Mouse (Mus musculus): ENCODE measurements around the gene Gsg1l. TPM values are rescaled to one million over a fixed set of nuclear protein-coding genes. Genes with fewer than 3 reads are reported as not detected.
A peak's percentile ranks its signal among the peaks of the same experiment; 100 is the strongest.

Gene Gsg1l
- polyA plus RNA-seq, 1 experiment from 2014 or later, result 10.5 TPM

DNA sequence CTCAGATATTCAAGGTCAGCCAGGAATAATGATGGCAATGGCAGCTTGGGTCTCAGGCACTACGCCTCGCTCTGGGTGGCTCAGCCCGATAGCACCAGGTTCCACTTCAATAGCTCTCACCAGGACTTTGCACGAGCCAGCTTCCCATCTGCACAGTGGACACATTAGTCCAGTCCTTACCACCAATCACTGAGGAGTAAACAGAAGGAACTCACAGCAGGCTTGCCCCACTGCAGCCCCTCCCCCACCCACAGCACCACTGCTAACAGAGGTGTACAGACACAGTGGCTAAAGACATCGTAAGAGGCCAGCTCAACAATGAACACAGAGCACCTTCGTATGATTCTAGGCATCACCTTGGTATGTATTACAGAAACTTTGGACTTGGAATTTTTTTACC lies 128.4 kb downstream of the Gsg1l start:
- 75% methylated on average over 6 of the region's 6 CpGs for WGBS
- Histone ChIP-seq H3K27me3 (ENCODE audit: control insufficient read depth, insufficient read depth, low read length) (no peaks in the 10 kb centered on the region), H3K9ac (ENCODE audit: low read length) (no peak overlapping the region), H3K36me3 (ENCODE audit: control insufficient read depth, insufficient read depth, low read length) (no peaks in the 10 kb centered on the region), H3K4me3 (ENCODE audit: control insufficient read depth in 1 of 2, insufficient read depth in 1 of 2, low read depth in 1 of 2, low read length in 2 of 2) (no peak overlapping the region), H3K27ac (replicated peaks in 1 of 2; ENCODE audit: control insufficient read depth in 1 of 2, insufficient read depth in 1 of 2, low read depth in 2 of 2, low read length in 2 of 2) (no peak overlapping the region), H3K4me1 (ENCODE audit: control insufficient read depth in 2 of 2, insufficient read depth in 2 of 2, low read length in 2 of 2) (peaks cover under 1 to 7% of the 10 kb centered on the region in 2 experiments; a peak in 1 of 4 replicates), H3K4me2 (ENCODE audit: low read length) (no peak overlapping the region), H3K9me3 (ENCODE audit: control insufficient read depth, low read length) (peaks cover 5% of the 10 kb centered on the region)
- no peak for ATAC-seq (ENCODE audit: insufficient number of reproducible peaks, insufficient read depth, low FRiP score, low read depth)

DNA sequence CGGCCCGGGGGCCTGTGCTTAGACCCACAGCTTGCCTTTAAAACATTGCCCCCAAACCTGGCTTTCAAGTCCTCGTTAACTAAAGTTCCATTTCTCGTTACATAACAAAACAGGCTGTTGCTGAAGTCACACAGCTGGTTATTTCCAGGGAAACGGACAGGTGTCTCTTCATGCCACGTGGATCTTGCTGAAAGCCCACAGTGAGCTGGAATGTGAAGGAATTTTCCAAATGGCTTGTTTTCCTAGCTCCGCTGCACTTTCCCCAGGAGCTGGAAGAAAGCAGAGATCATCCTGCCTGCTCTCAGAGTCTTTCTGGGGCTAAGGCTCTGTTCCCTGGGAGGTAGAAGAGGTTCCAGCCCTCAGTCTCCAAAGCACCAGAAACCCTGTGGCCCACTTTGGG lies 130.3 kb downstream of the Gsg1l start:
- WGBS, result 82% methylated on average over 7 of the region's 7 CpGs
- Histone ChIP-seq H3K4me2 (ENCODE audit: low read length) (no peak overlapping the region), H3K4me3 (ENCODE audit: control insufficient read depth in 1 of 2, insufficient read depth in 1 of 2, low read depth in 1 of 2, low read length in 2 of 2) (no peak overlapping the region), H3K27ac (replicated peaks in 1 of 2; ENCODE audit: control insufficient read depth in 1 of 2, insufficient read depth in 1 of 2, low read depth in 2 of 2, low read length in 2 of 2) (no peak overlapping the region), H3K36me3 (ENCODE audit: control insufficient read depth, insufficient read depth, low read length) (no peaks in the 10 kb centered on the region), H3K4me1 (ENCODE audit: control insufficient read depth in 2 of 2, insufficient read depth in 2 of 2, low read length in 2 of 2) (0 out of 4 replicates have a peak, but pooled peaks cover 0 to 7% of the 10 kb centered on the region in 2 experiments), H3K27me3 (ENCODE audit: control insufficient read depth, insufficient read depth, low read length) (no peaks in the 10 kb centered on the region), H3K9ac (ENCODE audit: low read length) (no peak overlapping the region), H3K9me3 (ENCODE audit: control insufficient read depth, low read length) (peaks cover 5% of the 10 kb centered on the region)
- no peak for ATAC-seq (ENCODE audit: insufficient number of reproducible peaks, insufficient read depth, low FRiP score, low read depth)

DNA sequence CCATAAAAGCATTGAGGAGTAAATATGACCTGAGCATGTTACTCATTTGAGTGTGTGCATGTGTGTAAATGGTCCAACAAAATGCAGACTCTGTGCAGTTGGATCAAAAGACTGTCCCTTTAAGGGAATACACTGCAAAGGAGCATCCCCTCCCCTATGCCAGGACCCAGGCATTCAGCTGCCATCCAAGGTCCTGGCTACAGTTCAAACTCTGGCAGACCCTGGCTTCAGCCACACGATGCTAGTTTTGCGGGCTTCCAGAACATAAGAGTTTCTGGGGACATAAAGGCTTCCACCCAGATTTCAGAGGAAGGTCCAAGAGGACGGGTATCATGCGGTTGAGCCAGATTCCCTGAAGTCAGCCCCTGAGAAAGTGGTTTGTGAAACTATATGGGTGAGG lies 133.2 kb downstream of the Gsg1l start:
- no peaks in the 10 kb centered on the region for H3K36me3 ChIP-seq (ENCODE audit: control insufficient read depth, insufficient read depth, low read length)
- H3K9ac ChIP-seq (ENCODE audit: low read length), result no peak overlapping the region
- H3K27me3 ChIP-seq (ENCODE audit: control insufficient read depth, insufficient read depth, low read length), result no peaks in the 10 kb centered on the region
- H3K4me3 ChIP-seq (ENCODE audit: control insufficient read depth in 1 of 2, insufficient read depth in 1 of 2, low read depth in 1 of 2, low read length in 2 of 2), result no peak overlapping the region
- H3K4me1 ChIP-seq (ENCODE audit: control insufficient read depth in 2 of 2, insufficient read depth in 2 of 2, low read length in 2 of 2), result peaks cover 5 to 15% of the 10 kb centered on the region in 2 experiments; a peak in 3 of 4 replicates
- no peak overlapping the region for H3K27ac ChIP-seq (replicated peaks in 1 of 2; ENCODE audit: control insufficient read depth in 1 of 2, insufficient read depth in 1 of 2, low read depth in 2 of 2, low read length in 2 of 2)
- 62% methylated on average over 4 of the region's 4 CpGs for WGBS
- peaks cover 5% of the 10 kb centered on the region for H3K9me3 ChIP-seq (ENCODE audit: control insufficient read depth, low read length)
- H3K4me2 ChIP-seq (ENCODE audit: low read length), result no peak overlapping the region
- ATAC-seq (ENCODE audit: insufficient number of reproducible peaks, insufficient read depth, low FRiP score, low read depth), result no peak

DNA sequence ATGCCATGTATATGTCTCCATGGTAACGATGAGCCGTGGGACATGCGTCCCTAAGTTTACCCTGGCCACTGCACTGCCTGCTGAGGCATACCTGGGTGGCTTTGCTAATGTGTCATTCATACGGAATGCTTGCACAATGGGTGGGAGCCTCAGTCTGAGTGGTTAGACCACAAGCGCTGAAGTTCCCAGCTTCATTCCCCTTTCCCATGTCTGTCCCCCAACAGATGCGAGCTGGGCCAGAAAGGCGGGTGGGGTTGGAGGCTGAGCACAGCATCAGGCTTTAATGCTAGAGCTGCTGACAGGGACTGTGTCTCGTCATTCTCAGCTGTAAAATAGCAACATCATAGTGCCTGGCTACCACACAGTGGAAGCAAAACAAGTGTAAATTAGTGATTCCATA lies 136.3 kb downstream of the Gsg1l start:
- H3K27me3 ChIP-seq (ENCODE audit: control insufficient read depth, insufficient read depth, low read length), result no peaks in the 10 kb centered on the region
- peak overlapping the region; percentile 55 to 66 for H3K27ac ChIP-seq (replicated peaks in 1 of 2; ENCODE audit: control insufficient read depth in 1 of 2, insufficient read depth in 1 of 2, low read depth in 2 of 2, low read length in 2 of 2)
- no peak overlapping the region for H3K9ac ChIP-seq (ENCODE audit: low read length)
- H3K36me3 ChIP-seq (ENCODE audit: control insufficient read depth, insufficient read depth, low read length), result no peaks in the 10 kb centered on the region
- 37% methylated on average over 8 of the region's 8 CpGs for WGBS
- peak; percentile 61 for ATAC-seq (ENCODE audit: insufficient number of reproducible peaks, insufficient read depth, low FRiP score, low read depth)
- peaks cover 1% of the 10 kb centered on the region for H3K9me3 ChIP-seq (ENCODE audit: control insufficient read depth, low read length)
- no peak overlapping the region for H3K4me2 ChIP-seq (ENCODE audit: low read length)
- no peak overlapping the region for H3K4me3 ChIP-seq (ENCODE audit: control insufficient read depth in 1 of 2, insufficient read depth in 1 of 2, low read depth in 1 of 2, low read length in 2 of 2)
- H3K4me1 ChIP-seq (ENCODE audit: control insufficient read depth in 2 of 2, insufficient read depth in 2 of 2, low read length in 2 of 2), result peaks cover 9 to 24% of the 10 kb centered on the region in 2 experiments; a peak in 3 of 4 replicates

DNA sequence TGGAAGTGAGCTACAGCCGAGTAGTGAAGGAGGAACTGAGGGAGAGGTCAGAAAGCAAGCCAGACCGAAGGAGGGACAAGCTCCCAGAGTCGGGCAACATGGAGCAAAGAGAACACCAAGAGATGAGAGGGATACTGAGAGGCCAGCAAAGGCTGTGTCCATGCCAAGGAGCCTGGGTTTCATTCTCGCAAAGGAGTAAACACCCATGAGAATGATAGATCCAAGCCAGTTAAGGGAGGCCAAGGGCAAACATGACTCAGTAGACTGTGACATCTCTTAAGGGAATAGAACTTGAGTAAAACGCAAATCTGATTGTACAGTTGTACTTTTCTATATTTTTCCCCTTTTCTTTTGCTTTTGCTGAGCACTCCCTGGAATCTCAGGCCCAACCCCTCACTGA lies 137.6 kb downstream of the Gsg1l start:
- no peak for ATAC-seq (ENCODE audit: insufficient number of reproducible peaks, insufficient read depth, low FRiP score, low read depth)
- Histone ChIP-seq H3K27ac (replicated peaks in 1 of 2; ENCODE audit: control insufficient read depth in 1 of 2, insufficient read depth in 1 of 2, low read depth in 2 of 2, low read length in 2 of 2) (no peak overlapping the region), H3K4me3 (ENCODE audit: control insufficient read depth in 1 of 2, insufficient read depth in 1 of 2, low read depth in 1 of 2, low read length in 2 of 2) (no peak overlapping the region), H3K9me3 (ENCODE audit: control insufficient read depth, low read length) (no peaks in the 10 kb centered on the region), H3K9ac (ENCODE audit: low read length) (no peak overlapping the region), H3K27me3 (ENCODE audit: control insufficient read depth, insufficient read depth, low read length) (no peaks in the 10 kb centered on the region), H3K4me2 (ENCODE audit: low read length) (no peak overlapping the region), H3K36me3 (ENCODE audit: control insufficient read depth, insufficient read depth, low read length) (no peaks in the 10 kb centered on the region), H3K4me1 (ENCODE audit: control insufficient read depth in 2 of 2, insufficient read depth in 2 of 2, low read length in 2 of 2) (peaks cover 9 to 26% of the 10 kb centered on the region in 2 experiments; a peak in 3 of 4 replicates)
- 92% methylated on average over 5 of the region's 5 CpGs for WGBS

DNA sequence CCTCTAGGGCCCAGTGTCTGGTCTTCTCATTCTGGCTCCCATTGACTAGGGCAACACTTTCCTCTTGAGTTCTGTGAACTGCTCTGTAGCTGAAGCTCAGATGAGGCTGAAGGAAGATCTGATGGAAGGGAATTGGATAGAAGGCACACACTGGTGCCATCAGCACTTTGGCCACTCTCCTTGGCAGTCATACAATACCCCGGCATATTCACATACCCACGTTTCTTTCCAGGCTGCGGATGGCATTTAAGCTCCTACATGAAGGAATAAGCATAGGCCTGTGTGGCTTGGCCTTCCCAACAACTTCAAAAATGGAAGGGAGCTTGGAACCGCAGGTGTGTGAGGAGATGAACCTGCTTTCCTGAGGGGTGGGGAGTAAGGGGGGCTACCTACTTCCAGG lies 138.7 kb downstream of the Gsg1l start:
- H3K9me3 ChIP-seq (ENCODE audit: control insufficient read depth, low read length), result no peaks in the 10 kb centered on the region
- H3K4me3 ChIP-seq (ENCODE audit: control insufficient read depth in 1 of 2, insufficient read depth in 1 of 2, low read depth in 1 of 2, low read length in 2 of 2), result no peak overlapping the region
- no peak for ATAC-seq (ENCODE audit: insufficient number of reproducible peaks, insufficient read depth, low FRiP score, low read depth)
- H3K27ac ChIP-seq (replicated peaks in 1 of 2; ENCODE audit: control insufficient read depth in 1 of 2, insufficient read depth in 1 of 2, low read depth in 2 of 2, low read length in 2 of 2), result no peak overlapping the region
- H3K36me3 ChIP-seq (ENCODE audit: control insufficient read depth, insufficient read depth, low read length), result no peaks in the 10 kb centered on the region
- H3K9ac ChIP-seq (ENCODE audit: low read length), result no peak overlapping the region
- H3K4me1 ChIP-seq (ENCODE audit: control insufficient read depth in 2 of 2, insufficient read depth in 2 of 2, low read length in 2 of 2), result peaks cover 9 to 26% of the 10 kb centered on the region in 2 experiments; a peak in 3 of 4 replicates
- no peak overlapping the region for H3K4me2 ChIP-seq (ENCODE audit: low read length)
- no peaks in the 10 kb centered on the region for H3K27me3 ChIP-seq (ENCODE audit: control insufficient read depth, insufficient read depth, low read length)
- WGBS, result 92% methylated on average over 4 of the region's 4 CpGs

DNA sequence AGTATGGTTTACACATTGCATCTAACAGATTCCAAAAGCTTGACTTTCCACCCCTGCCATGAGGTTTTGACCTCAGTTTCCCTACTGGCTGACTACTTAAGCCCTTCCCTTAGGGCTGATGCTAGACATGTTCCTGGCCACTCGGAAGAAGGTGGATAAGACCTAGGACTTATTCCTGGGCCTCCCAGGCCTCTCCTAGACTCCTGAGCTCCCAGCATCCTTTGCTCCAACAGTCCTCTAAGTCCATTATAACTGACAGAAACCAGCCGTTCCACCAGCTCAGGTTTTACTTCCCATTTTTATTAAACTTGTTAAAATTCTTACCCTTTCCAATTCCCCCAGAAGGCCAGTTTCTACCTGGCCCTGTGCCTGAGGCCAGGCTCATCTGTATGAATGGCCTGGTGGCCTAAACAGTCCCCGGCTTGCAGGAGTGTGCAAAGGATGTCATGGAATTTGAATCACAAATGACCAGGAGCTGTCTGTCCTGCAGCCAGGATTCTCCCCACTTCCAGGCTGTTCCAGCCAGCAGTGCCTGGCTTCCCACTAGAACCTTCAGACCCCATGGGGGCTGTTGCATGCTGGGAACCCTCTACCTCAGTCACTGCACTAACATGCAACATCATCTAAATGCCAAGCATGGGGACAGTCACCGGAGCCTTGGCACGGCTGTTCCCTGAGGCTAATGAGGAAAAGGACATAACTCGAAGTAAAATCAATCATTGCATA lies 139.7 kb downstream of the Gsg1l start:
- no peaks in the 10 kb centered on the region for H3K9me3 ChIP-seq (ENCODE audit: control insufficient read depth, low read length)
- no peak overlapping the region; a peak in 1 of 4 replicates for H3K27ac ChIP-seq (replicated peaks in 1 of 2; ENCODE audit: control insufficient read depth in 1 of 2, insufficient read depth in 1 of 2, low read depth in 2 of 2, low read length in 2 of 2)
- no peak overlapping the region for H3K9ac ChIP-seq (ENCODE audit: low read length)
- H3K36me3 ChIP-seq (ENCODE audit: control insufficient read depth, insufficient read depth, low read length), result no peaks in the 10 kb centered on the region
- ATAC-seq (ENCODE audit: insufficient number of reproducible peaks, insufficient read depth, low FRiP score, low read depth), result no peak
- no peaks in the 10 kb centered on the region for H3K27me3 ChIP-seq (ENCODE audit: control insufficient read depth, insufficient read depth, low read length)
- WGBS, result 66% methylated on average over 6 of the region's 6 CpGs
- peaks cover 9 to 28% of the 10 kb centered on the region in 2 experiments for H3K4me1 ChIP-seq (ENCODE audit: control insufficient read depth in 2 of 2, insufficient read depth in 2 of 2, low read length in 2 of 2)
- no peak overlapping the region for H3K4me2 ChIP-seq (ENCODE audit: low read length)
- no peak overlapping the region for H3K4me3 ChIP-seq (ENCODE audit: control insufficient read depth in 1 of 2, insufficient read depth in 1 of 2, low read depth in 1 of 2, low read length in 2 of 2)

DNA sequence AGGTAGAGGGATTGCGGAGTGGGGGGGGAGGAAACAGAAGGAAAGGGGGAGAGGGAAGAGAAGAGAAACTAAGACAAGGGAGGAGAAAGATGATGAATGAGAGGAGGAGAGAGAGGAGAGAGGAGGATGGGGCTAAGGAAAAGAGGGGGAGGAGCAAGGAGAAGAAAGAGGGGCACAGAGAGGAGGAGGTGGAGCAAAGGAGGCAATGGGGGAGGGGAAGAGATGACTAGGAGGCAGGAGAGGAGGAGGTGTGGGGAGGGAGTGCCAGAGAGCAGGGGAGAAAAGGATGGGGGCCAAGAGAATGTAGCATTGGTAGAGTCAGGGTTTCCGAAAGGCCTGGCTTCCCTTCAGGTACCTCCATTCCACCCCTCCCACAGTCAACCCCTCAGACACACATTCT lies 147.9 kb downstream of the Gsg1l start:
- H3K27me3 ChIP-seq (ENCODE audit: control insufficient read depth, insufficient read depth, low read length), result no peaks in the 10 kb centered on the region
- peak overlapping the region; percentile 63 for H3K9ac ChIP-seq (ENCODE audit: low read length)
- no peaks in the 10 kb centered on the region for H3K9me3 ChIP-seq (ENCODE audit: control insufficient read depth, low read length)
- WGBS, result 46% methylated on average over 2 of the region's 2 CpGs
- no peaks in the 10 kb centered on the region for H3K36me3 ChIP-seq (ENCODE audit: control insufficient read depth, insufficient read depth, low read length)
- H3K4me3 ChIP-seq (ENCODE audit: control insufficient read depth in 1 of 2, insufficient read depth in 1 of 2, low read depth in 1 of 2, low read length in 2 of 2), result peak overlapping the region in 1 of 2 experiments; percentile 27; a peak in 1 of 4 replicates
- peak overlapping the region; percentile 66 for H3K4me2 ChIP-seq (ENCODE audit: low read length)
- peak overlapping the region; percentile 94 for H3K27ac ChIP-seq (replicated peaks in 1 of 2; ENCODE audit: control insufficient read depth in 1 of 2, insufficient read depth in 1 of 2, low read depth in 2 of 2, low read length in 2 of 2)
- ATAC-seq (ENCODE audit: insufficient number of reproducible peaks, insufficient read depth, low FRiP score, low read depth), result no peak
- peaks cover 34 to 42% of the 10 kb centered on the region in 2 experiments for H3K4me1 ChIP-seq (ENCODE audit: control insufficient read depth in 2 of 2, insufficient read depth in 2 of 2, low read length in 2 of 2)

All from heart, embryonic 14.5 days (tissue).